Mouse (Mus musculus): Measurements from ENCODE around the gene Ccr5. TPM values are rescaled to one million over a fixed set of nuclear protein-coding genes. Genes with fewer than 3 reads are reported as not detected.
"Not testable (repeated sequence)": the region's sequence is repeated elsewhere in the genome, so short reads cannot be mapped to it uniquely, and the experiment has no call there.

Gene Ccr5
- 1 to 10 TPM; 2.4 to 2.8 TPM for total RNA-seq (2021)

- intact Hi-C loops (cut with DNase I): no loop called here
- DNase-seq: no peak
Observed at GRCm38 (mm10) chr9:124121387-124122184, at the start of gene Ccr5. TSS of gene Ccr5 (plus strand) at chr9:124121543.

GRCm38 (mm10) chr9:124079803-124080202 is 41.5 kb upstream of the Ccr5 start:
- DNase-seq: no peak
- intact Hi-C loops (cut with DNase I): no loop called here

GRCm38 (mm10) chr9:124080471-124080870 is 40.9 kb upstream of the Ccr5 start:
- DNase-seq; intact Hi-C loops (cut with DNase I): not testable (repeated sequence)

GRCm38 (mm10) chr9:124090441-124090840 is 30.9 kb upstream of the Ccr5 start:
- intact Hi-C loops (cut with DNase I): no loop called here

GRCm38 (mm10) chr9:124099127-124099526 is 22.2 kb upstream of the Ccr5 start:
- DNase-seq: no peak
- intact Hi-C loops (cut with DNase I): no loop called here

More at GRCm38 (mm10) chr9:124090441-124090840, 30.9 kb upstream of the Ccr5 start:
- no peak for DNase-seq

- intact Hi-C loops (cut with DNase I): no loop called here
- DNase-seq: no peak
Observed at GRCm38 (mm10) chr9:124100357-124100756, 21.0 kb upstream of the Ccr5 start.

- intact Hi-C loops (cut with DNase I): no loop called here
- DNase-seq: no peak
Observed at GRCm38 (mm10) chr9:124101723-124102122, 19.6 kb upstream of the Ccr5 start, which contains the start of gene Ccr2. TSS of gene Ccr2 (plus strand) at chr9:124101950.

- intact Hi-C loops (cut with DNase I): no loop called here
- DNase-seq: no peak
Observed at GRCm38 (mm10) chr9:124103199-124103598, 18.1 kb upstream of the Ccr5 start.

- no peak for DNase-seq
- intact Hi-C loops (cut with DNase I): no loop called here
Observed at GRCm38 (mm10) chr9:124105196-124105595, 16.1 kb upstream of the Ccr5 start.

GRCm38 (mm10) chr9:124107232-124107631 is 14.1 kb upstream of the Ccr5 start:
- intact Hi-C loops (cut with DNase I): no loop called here
- no peak for DNase-seq

GRCm38 (mm10) chr9:124108356-124109127 is 12.8 kb upstream of the Ccr5 start:
- no peak for DNase-seq
- intact Hi-C loops (cut with DNase I): no loop called here

- intact Hi-C loops (cut with DNase I): no loop called here
- DNase-seq: no peak
Observed at GRCm38 (mm10) chr9:124111997-124112396, 9.3 kb upstream of the Ccr5 start.

GRCm38 (mm10) chr9:124112591-124113239 is 8.6 kb upstream of the Ccr5 start:
- DNase-seq: no peak
- intact Hi-C loops (cut with DNase I): no loop called here

- no peak for DNase-seq
- intact Hi-C loops (cut with DNase I): no loop called here
Observed at GRCm38 (mm10) chr9:124113777-124114176, 7.6 kb upstream of the Ccr5 start.

- no peak for DNase-seq
- intact Hi-C loops (cut with DNase I): no loop called here
Observed at GRCm38 (mm10) chr9:124118489-124118888, 2.9 kb upstream of the Ccr5 start.

- no peak for DNase-seq
- intact Hi-C loops (cut with DNase I): no loop called here
Observed at GRCm38 (mm10) chr9:124125576-124125975, 4.2 kb downstream of the Ccr5 start.

GRCm38 (mm10) chr9:124126373-124126772 is 5.0 kb downstream of the Ccr5 start:
- intact Hi-C loops (cut with DNase I): no loop called here
- DNase-seq: no peak

- no peak for DNase-seq
- intact Hi-C loops (cut with DNase I): no loop called here
Observed at GRCm38 (mm10) chr9:124127412-124127811, 6.1 kb downstream of the Ccr5 start.

- DNase-seq: peak; percentile 5
- intact Hi-C loops (cut with DNase I): no loop called here
Observed at GRCm38 (mm10) chr9:124128379-124128778, 7.0 kb downstream of the Ccr5 start.

- intact Hi-C loops (cut with DNase I); DNase-seq: not testable (repeated sequence)
Observed at GRCm38 (mm10) chr9:124132899-124133298, 11.6 kb downstream of the Ccr5 start.

GRCm38 (mm10) chr9:124134919-124135318 is 13.6 kb downstream of the Ccr5 start:
- intact Hi-C loops (cut with DNase I); DNase-seq: not testable (repeated sequence)

All from left cerebral cortex, postnatal 4 days (tissue).